Mouse (Mus musculus) hindlimb bud, embryonic 11.5 days (tissue): Measurements from ENCODE around the gene Col6a5.
"Not testable (repeated sequence)": the region's sequence is repeated elsewhere in the genome, so short reads cannot be mapped to it uniquely, and the experiment has no call there.

ENCODE experiments used
- DNase-seq: peaks from one replicate; pipeline ENCODE4 v3.0.0-alpha.2; 2012; ENCODE audit warnings: low read depth, low spot score; ENCODE audit errors: extremely low spot score

Col6a5 gene

GRCm38 (mm10) chr9:105915186-105915585 is 45.3 kb downstream of the Col6a5 start:
- no peak for DNase-seq

GRCm38 (mm10) chr9:105910166-105910565 is 50.3 kb downstream of the Col6a5 start:
- DNase-seq: no peak

- DNase-seq: no peak
Observed at GRCm38 (mm10) chr9:105909352-105909751, 51.1 kb downstream of the Col6a5 start.

GRCm38 (mm10) chr9:105907411-105907810 is 53.0 kb downstream of the Col6a5 start:
- DNase-seq: no peak

GRCm38 (mm10) chr9:105887521-105887920 is 72.9 kb downstream of the Col6a5 start:
- no peak for DNase-seq

- no peak for DNase-seq
Observed at GRCm38 (mm10) chr9:105884656-105885430, 75.6 kb downstream of the Col6a5 start.

- no peak for DNase-seq
Observed at GRCm38 (mm10) chr9:105880743-105881142, 79.7 kb downstream of the Col6a5 start.

- no peak for DNase-seq
Observed at GRCm38 (mm10) chr9:105878365-105879108, 81.9 kb downstream of the Col6a5 start.

GRCm38 (mm10) chr9:105876124-105876523 is 84.3 kb downstream of the Col6a5 start:
- DNase-seq: no peak

GRCm38 (mm10) chr9:105871643-105872042 is 88.8 kb downstream of the Col6a5 start:
- no peak for DNase-seq

GRCm38 (mm10) chr9:105857773-105858172 is 102.7 kb downstream of the Col6a5 start:
- DNase-seq: no peak

GRCm38 (mm10) chr9:105852778-105853065 is 107.7 kb downstream of the Col6a5 start:
- no peak for DNase-seq

GRCm38 (mm10) chr9:105852015-105852777 is 108.2 kb downstream of the Col6a5 start:
- no peak for DNase-seq

- DNase-seq: no peak
Observed at GRCm38 (mm10) chr9:105851011-105851410, 109.4 kb downstream of the Col6a5 start.

GRCm38 (mm10) chr9:105848396-105848795 is 112.0 kb downstream of the Col6a5 start:
- DNase-seq: no peak

GRCm38 (mm10) chr9:105847261-105847660 is 113.2 kb downstream of the Col6a5 start:
- no peak for DNase-seq

GRCm38 (mm10) chr9:105841386-105841785 is 119.1 kb downstream of the Col6a5 start:
- DNase-seq: not testable (repeated sequence)

GRCm38 (mm10) chr9:105839147-105839515 is 121.3 kb downstream of the Col6a5 start:
- no peak for DNase-seq

GRCm38 (mm10) chr9:105838396-105839146 is 121.9 kb downstream of the Col6a5 start:
- DNase-seq: no peak

GRCm38 (mm10) chr9:105835587-105835986 is 124.9 kb downstream of the Col6a5 start:
- DNase-seq: no peak

GRCm38 (mm10) chr9:105834799-105835198 is 125.6 kb downstream of the Col6a5 start:
- no peak for DNase-seq
